Mouse (Mus musculus) urinary bladder, postnatal 10 days (tissue): ENCODE measurements around the gene 1700014D04Rik.
A peak's percentile ranks its signal among the peaks of the same experiment; 100 is the strongest.
"Not testable (repeated sequence)": the region's sequence is repeated elsewhere in the genome, so short reads cannot be mapped to it uniquely, and the experiment has no call there.

Experiments used
- DNase-seq: peaks from one replicate; pipeline ENCODE4 v3.0.0; 2022; ENCODE audit warnings: low spot score

1700014D04Rik gene

GRCm38 (mm10) chr13:59746711-59747110 lies at the start of gene 1700014D04Rik:
Gene 1700014D04Rik (minus strand): TSS chr13:59746752.
- DNase-seq: no peak

GRCm38 (mm10) chr13:59795807-59796465 lies 49.4 kb upstream of the 1700014D04Rik start:
- DNase-seq: no peak

DNA sequence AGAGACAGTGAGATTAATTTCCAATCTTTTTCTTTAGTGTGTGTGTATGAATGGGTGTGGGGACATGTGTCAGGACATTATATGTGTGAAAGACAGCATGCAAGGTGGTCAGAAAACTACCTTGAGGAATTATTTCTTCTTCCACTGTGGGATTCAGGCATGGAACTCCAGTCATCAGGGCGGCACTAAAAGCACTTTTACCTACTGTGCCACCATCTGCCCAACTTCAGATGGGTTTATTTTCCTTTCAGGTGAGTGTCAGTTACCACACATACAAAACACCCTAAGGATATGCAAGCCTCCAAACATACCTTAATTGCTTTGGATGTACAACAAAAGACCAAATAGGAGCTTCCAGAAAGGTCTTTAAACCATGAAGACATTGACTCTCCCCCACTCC lies 48.2 kb upstream of the 1700014D04Rik start:
- DNase-seq: no peak

DNA sequence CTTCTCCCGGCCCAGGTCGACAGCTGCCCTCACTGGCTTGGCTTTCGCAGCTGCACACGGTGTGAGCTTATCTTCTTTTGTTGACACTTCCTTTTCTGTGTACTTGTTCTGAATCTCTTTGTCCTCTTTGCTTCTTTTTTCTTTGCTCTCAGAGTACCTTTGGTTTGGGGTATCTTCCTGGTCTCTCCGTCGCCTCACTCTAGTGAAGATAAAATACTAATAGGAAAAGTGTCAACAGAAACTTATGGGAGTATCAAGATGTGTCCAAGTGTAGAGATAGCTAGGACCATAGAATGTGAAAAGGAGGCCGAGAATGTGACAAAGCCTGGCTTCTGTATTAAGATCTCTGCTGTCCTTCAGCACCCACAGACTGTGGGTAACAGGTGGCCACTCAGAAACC lies 35.6 kb upstream of the 1700014D04Rik start, which contains the start of gene Gm49354:
Gm49354 (minus strand) TSS at position 101 of the 400 bp plus-strand sequence.
- DNase-seq: no peak

DNA sequence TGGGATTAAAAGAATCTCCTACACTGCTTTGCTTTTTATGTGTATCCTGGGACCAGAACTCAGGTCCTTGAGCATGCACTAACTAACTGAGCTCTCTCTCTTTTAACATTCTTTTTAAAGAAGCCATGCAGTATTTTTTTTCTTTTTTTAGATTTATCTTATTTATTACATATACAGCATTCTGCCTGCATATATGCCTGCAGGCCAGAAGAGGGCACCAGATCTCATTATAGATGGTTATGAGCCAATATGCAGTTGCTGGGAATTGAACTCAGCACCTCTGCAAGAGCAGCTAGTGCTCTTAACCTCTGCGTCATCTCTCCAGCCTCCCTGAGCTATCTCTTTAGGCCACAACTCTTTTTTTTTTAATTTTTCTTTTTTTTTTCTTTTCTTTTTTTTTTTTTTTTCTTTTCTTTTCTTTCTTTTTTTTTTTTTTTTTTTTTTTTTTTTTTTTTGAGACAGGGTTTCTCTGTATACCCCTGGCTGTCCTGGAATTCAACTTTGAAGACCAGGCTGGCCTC lies 33.3 kb upstream of the 1700014D04Rik start:
- DNase-seq: not testable (repeated sequence)

- DNase-seq: no peak
Observed at GRCm38 (mm10) chr13:59779213-59779612, 32.7 kb upstream of the 1700014D04Rik start.

DNA sequence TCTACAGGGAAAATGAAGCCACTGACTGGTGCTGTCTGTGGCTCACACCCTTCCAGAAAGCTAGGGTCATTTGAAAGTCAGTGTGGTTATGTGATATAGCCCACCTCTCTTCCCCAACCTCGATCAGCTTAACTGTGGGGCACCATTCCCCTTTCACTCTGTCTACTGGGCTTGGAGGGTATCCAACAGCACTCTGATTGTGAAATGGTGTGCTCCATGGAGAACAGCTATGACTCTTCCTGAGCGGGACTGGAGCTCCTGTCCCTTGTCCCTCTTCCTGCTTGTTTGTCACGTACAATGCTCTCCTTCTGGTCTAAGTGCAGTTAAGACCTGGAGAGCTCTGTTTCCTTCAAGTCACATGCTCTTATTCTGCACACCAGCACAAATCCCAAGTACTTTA lies 28.6 kb upstream of the 1700014D04Rik start:
- no peak for DNase-seq

GRCm38 (mm10) chr13:59771257-59771656 lies 24.7 kb upstream of the 1700014D04Rik start:
- peak; percentile 26 for DNase-seq

DNA sequence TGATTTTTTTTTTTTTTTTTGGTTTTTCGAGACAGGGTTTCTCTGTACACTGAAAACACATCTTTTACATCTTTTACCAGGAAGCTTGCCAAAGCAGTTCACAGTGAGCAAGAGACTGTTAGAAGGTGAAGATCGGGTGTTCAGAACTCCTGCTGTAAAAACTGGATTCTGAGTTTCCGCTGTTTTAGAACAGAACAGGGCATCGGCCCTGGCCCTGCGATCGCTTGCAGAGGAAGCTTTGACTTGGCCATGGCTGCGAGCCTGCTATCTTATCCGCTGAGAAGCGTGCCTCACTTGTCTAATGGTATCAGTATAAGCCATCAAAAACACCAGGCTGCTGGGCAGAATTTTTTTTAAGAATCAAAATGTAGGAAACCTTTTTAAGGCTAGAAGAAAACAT lies 24.3 kb upstream of the 1700014D04Rik start:
- no peak for DNase-seq

- peak; percentile 37 for DNase-seq
Observed at GRCm38 (mm10) chr13:59770164-59770562, 23.6 kb upstream of the 1700014D04Rik start.

GRCm38 (mm10) chr13:59769296-59770163 lies 23.0 kb upstream of the 1700014D04Rik start, which contains the start of gene Isca1:
Gene Isca1 (minus strand): TSS chr13:59769810.
- peak; percentile 98 for DNase-seq

- DNase-seq: no peak
Observed at GRCm38 (mm10) chr13:59768531-59768930, 22.0 kb upstream of the 1700014D04Rik start.

- no peak for DNase-seq
Observed at GRCm38 (mm10) chr13:59766786-59767515, 20.4 kb upstream of the 1700014D04Rik start.

GRCm38 (mm10) chr13:59762791-59763190 lies 16.2 kb upstream of the 1700014D04Rik start:
- DNase-seq: no peak

- no peak for DNase-seq
Observed at GRCm38 (mm10) chr13:59756906-59757305, 10.4 kb upstream of the 1700014D04Rik start.

DNA sequence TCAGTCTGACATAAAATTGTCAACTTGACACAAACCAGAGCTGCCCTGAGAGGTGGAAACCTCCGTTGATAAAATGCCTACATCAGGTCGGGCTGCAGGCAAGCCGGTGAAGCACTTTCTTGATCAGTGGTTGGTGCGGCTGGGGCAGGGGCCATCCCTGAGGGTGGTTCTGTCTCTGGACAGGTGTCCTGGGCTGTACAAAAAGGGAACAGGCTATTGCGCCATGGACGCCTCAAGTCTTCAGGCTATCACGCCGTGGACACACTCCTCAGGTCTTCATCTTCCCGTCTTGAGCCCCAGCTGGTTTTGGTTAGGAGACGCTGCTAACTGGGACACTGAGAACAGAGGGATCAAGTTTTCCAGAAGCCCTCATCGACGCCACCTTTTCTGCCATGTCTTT lies 3.8 kb upstream of the 1700014D04Rik start:
- DNase-seq: no peak

GRCm38 (mm10) chr13:59746164-59746563 lies 388 bp downstream of the 1700014D04Rik start:
- no peak for DNase-seq

GRCm38 (mm10) chr13:59745462-59745861 lies 1.1 kb downstream of the 1700014D04Rik start:
- DNase-seq: no peak

- no peak for DNase-seq
Observed at GRCm38 (mm10) chr13:59741697-59742096, 4.9 kb downstream of the 1700014D04Rik start.

DNA sequence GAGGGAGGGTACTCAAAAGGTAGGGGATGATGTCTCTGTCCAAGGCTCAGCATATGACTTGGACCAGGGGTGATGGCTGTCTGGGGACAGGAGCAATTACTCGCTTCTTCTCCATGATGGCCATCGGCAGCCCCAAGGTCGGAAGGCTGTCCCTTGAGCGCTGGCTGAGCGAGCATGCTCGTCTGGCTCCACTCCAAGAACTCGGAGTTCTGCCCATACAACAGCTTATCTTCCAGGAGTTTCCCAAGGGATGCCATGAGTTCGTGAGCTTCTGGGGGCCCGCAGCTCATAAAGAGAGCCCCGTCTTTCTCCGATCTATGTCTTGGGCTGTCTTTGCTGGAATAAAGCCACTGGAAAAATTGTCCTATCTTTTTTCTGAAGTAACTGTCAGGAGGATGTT lies 5.5 kb downstream of the 1700014D04Rik start:
- no peak for DNase-seq

DNA sequence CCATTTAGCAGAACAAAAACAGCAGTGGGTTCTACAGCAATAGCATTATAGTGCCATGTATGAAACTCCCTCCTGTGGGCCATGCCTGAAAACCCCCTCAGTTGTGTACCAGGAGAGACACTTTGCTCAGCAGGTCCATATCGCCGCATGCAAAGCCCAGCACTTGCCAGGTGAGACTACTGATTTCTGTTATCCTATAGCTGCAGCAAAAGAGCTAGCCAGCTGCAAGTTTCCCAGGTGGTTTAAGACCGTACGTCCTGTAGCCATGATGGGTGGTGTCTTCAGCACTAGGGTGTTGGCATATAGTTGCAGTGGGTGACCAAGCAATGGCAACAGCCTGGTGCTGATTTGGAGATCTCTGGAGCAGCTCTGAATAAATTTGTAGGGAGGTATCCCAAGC lies 7.2 kb downstream of the 1700014D04Rik start:
- no peak for DNase-seq

GRCm38 (mm10) chr13:59738455-59738854 lies 8.1 kb downstream of the 1700014D04Rik start:
- DNase-seq: no peak
